Mouse (Mus musculus) layer of hippocampus, postnatal 14 days (tissue): Measurements from ENCODE around the gene Pgs1. TPM values are rescaled to one million over a fixed set of nuclear protein-coding genes. Genes with fewer than 3 reads are reported as not detected.

Experiments used
- DNase-seq, 2 experiments: peaks; one replicate each; pipeline ENCODE4 v3.0.0; 2021 to 2022; ENCODE audit warnings: low spot score in 2 of 2, mixed read lengths in 1 of 2
- total RNA-seq, 2 experiments: library from RNA; stranded (reverse); gene quantifications; 2 replicates each; pipeline ENCODE4 v1.2.3; 2021

Gene Pgs1
- total RNA-seq, 2 experiments from 2014 or later, result 65.4 to 66.9 TPM

GRCm38 (mm10) chr11:118000083-118000482 lies 14.0 kb downstream of the Pgs1 start:
- no peak for DNase-seq

GRCm38 (mm10) chr11:118000565-118001215 lies 14.6 kb downstream of the Pgs1 start:
- DNase-seq, result no peak

DNA sequence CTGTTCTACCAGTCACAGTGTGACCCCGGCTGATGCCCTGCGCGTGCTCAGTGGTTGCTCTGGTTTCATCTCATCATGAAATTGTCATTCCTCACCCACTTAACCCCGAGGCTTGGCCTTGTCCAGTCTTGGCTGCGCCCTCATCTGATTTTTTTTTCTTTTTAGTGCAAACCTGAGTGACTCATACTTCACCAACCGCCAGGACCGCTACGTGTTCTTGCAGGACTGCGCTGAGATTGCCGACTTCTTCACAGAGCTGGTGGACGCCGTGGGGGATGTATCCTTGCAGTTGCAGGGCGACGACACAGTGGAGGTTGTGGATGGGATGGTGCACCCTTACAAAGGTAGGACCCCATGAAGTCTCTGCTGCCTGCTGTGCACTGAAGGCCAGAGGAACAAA lies 17.1 kb downstream of the Pgs1 start:
- DNase-seq, result no peak

DNA sequence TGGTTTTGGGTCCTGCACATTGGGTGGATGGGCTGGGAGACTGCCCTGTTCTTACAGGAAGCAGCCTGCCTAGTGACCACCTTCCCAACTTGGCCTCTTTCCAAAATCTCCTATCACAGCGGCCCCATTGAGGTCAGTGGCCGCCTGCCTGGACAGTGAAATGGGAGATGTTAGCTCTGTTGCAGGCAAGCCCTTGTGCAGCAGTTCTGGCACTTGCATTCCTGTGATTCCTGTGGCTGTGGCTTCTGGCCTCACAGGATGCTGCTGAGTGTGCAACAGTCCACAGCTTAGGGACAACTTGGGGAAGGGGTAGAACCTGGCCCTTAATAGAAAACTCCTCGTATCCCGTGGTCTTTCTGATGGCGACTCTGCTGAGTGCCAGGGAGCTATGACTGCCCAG lies 17.6 kb downstream of the Pgs1 start:
- DNase-seq, result no peak

DNA sequence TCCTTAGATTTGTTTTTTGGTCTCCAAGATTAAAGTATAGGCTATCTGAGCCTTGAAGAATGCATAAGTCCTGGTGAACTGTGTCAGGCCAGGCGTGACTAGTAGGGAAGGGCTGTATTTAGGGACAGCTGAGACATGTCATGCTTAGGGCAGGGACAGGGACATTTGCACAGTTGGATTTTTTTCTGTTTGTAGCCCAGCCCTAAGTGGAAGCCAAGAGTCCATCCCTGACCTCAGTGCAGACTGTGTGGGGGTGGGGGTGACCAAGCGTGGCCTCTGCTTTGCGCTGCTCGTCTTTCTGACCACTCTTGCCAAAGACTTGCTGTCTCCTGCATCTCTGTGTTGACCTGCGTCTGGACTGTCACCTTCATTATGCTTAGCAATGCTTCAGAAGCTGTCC lies 18.1 kb downstream of the Pgs1 start:
- DNase-seq, result no peak

GRCm38 (mm10) chr11:118007460-118008143 lies 21.5 kb downstream of the Pgs1 start:
- no peak for DNase-seq

DNA sequence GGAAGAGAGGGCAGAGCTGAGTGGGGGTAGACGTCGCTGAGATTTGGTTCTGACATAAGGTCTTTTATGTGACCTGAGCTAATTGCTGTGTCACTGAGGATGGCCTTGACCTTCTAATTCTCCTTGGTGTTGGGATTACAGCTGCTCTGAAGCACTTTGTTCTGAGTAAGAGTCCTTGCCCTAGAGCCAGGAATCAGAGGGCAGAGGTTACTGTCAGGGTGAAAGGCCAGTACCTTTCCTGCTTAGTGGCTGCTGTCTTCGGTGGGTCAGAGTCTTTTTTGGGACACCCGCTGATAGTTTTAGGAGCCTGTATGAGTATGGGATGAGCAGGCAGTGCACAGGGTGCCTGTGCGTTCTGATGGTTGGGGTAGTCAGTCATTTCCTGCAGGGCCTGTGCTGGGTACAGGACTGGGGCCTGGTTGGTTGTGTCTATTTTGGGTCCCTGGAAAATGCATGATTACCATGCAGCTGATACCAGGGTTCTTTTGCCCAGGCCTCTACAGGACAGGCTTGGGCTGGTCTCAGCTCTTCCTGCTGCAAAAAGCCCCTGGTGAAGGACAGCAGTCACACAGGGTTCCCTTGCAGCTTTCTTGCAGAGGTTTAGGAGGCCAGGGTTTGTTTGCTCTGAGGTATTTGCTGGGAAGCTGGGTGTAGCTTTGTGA lies 22.2 kb downstream of the Pgs1 start:
- DNase-seq, result no peak

DNA sequence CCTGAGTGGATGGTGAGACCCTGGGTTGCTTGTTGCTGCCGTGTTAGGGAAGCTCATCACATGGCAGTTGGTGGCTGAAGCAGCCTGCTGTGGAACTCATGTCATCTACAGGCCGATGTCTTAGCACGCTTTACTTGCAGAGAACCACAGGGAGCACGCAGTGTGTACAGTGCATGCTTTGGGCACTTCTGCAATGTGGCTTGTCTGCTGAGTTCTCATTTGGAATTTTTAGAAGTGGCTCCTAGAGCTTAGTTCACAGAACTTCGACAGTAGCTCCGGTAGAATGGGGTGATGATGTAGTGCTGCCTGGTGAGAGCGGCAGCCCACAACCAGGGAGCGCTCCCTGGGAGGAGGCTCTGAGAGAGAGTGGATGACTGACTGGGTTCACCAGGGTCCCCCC lies 22.8 kb downstream of the Pgs1 start:
- DNase-seq, result no peak

- no peak for DNase-seq
These were observed 23.9 kb downstream of the Pgs1 start for GRCm38 (mm10) chr11:118009865-118010571.

DNA sequence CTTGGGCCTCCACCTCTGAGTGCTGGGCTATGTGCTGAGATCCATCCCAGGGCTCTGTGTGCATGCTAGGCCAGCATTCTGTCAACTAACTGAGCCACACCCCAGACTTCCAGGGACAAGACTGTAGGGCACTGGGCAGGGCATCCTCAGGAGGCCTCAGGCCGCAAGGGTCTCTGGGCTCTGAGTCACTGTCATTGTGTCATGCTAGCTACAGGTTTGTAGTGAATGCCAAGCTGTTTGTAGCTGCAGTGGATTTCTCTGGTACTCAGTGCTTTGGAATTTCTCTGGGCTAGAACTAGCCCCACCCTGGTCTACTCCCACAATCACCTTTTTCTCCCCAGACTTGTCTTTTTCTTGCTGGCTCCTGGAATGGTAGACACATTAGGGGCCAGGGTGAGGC lies 26.5 kb downstream of the Pgs1 start:
- no peak for DNase-seq

- DNase-seq, result no peak
These were observed 27.2 kb downstream of the Pgs1 start for GRCm38 (mm10) chr11:118013339-118013738.

DNA sequence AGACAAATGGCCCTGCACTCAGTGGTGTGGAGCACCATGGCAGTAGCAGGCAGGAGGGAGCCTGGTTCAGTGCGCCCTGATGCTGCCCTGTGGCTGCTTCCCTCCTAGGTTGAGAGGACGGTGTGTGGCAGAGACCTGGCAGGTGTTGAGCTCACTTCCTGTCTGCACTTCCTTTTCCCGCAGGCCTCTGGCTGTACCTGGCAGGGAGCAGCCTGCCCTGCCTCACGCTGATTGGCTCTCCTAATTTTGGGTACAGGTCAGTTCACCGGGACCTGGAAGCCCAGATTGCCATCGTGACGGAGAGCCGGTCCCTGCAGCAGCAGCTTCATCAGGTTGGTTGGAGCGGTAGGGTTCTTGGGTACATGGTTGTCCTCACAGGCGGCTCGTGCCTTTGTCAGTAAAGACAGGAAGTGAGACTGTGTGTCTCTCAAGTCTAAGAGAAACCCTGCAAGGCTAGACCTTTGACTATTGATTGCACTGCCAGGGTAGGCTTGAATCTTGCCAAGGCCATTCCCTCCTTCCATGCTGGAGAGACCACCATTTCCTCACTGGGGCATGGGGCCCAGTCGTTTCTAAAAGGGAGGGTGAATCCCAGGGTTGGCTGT lies 28.4 kb downstream of the Pgs1 start:
- no peak for DNase-seq

DNA sequence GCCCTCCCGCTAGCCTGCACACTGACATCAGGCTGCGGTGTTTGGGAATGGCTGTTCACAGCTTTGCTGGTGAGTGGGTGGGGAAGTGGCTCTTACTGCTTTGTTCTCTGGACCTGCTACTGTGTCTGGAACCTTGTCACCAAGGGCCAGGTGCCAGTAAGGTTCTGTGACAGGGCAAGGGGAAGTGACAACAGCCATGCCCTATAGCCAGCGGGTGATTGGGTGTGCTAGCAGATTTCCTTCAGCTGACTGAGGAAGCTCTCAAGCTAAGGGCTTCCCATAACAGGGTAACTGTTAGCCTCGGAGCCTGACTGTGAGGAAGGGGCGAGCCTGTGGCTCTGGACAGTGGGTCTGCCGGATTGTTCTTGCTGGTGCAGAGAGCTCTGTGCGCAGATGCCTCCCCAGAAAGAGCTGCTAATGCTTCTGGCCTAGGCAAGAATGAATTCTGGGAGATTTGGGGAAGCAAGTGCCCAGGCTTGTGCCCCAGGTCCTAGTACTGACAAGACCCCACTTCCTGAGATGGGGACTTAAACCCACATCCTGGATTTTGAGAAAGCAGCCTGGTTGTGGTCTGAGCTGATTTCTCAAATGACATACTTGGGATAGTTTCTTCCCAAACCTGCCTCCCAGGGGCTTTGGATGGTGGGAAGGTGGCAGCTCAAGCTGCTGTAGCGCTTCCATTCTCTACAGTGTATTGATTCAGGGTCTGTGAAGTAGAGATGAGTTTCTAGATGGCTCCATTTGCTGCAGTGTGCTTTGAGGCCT lies 29.5 kb downstream of the Pgs1 start:
- DNase-seq, result no peak

GRCm38 (mm10) chr11:118018328-118018727 lies 32.2 kb downstream of the Pgs1 start:
- no peak for DNase-seq

- peak; percentile 74 to 81 for DNase-seq
These were observed 35.7 kb downstream of the Pgs1 start for GRCm38 (mm10) chr11:118021806-118022205.

DNA sequence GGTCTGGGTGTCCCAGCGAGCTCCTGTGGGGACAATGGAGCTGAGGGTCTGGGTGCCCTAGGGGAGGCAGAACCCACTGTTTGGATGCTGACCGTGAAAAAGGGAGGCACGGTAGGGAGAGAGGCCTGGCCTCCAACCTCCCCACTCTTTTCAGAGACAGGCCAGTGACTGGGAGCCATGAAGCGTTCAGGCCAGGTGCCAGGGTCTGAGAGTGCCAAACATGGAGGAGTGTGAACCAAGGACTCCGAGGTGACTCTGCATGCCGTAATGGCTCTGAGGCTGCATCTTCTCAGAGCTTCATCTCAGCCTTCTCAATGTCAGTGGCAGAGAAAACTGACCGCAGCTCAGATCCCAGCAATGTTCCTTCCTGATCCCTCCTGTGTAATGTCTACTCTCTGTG lies 37.4 kb downstream of the Pgs1 start:
- DNase-seq, result no peak

DNA sequence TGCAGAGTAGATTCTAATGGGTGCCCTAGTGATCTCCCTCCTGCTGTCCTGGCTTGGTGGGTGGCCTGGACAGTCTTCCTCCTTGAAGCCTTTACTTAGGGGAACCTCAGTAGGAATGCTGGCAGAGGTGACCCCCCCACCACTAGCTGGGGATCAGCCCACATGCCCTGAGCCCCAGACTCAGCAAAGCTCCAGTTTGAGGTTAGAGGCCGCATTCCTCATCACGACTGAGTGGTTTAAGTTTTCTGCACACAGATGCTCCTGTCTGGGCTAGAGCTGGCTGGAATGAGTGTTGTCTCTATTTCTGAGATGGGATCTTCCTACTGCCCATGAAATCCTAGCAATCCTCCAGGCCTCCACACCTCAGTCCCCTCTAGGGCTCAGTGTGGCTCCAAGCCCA lies 38.0 kb downstream of the Pgs1 start:
- DNase-seq, result no peak

- DNase-seq, result no peak
These were observed 43.1 kb downstream of the Pgs1 start for GRCm38 (mm10) chr11:118029170-118029569.

DNA sequence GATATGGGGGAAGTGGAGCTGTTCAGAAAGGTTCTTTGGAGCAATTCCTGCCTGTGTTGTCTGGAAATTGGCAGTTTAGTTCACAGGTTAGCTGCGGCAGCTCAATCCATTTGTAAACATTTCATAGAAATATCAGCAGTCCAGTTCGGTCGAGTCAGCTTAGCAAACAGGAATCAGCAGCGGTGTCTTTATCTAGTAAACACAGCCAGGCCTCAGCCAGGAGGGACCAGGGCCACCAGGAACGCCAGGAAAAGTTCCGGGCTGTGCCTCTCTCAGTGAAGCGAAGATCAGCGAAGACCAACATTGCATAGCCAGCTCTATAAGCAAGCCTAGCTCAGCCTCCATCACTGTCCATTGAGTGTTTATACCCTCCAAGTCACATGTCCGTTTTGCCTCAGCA lies 45.0 kb downstream of the Pgs1 start:
- DNase-seq, result no peak

- no peak for DNase-seq
These were observed 48.3 kb downstream of the Pgs1 start for GRCm38 (mm10) chr11:118034395-118034794.

DNA sequence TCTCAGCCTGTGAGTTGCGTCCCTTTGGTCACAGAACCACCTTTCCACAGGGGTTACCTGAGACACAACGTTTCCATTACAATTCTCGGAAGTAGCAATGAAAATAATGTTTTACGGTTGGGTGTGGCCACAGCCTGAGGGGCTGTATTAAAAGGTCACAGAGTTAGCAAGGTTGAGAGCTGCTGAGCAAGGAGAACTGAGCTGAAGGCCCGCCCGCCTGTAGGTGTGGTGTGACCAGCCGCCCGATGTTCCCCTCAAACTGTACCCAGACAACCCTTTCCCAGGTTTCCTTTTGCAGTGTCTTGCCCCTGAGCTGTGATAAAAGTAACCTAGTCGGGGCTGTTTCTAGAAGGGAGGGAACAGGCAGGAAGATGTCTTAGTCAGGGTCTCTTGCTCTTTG lies 49.0 kb downstream of the Pgs1 start:
- DNase-seq, result no peak
